Mouse (Mus musculus) heart, embryonic 11.5 days (tissue): ENCODE results near the gene Xrcc6. TPM values are rescaled to one million over a fixed set of nuclear protein-coding genes. Genes with fewer than 3 reads are reported as not detected.

Experiments
- ATAC-seq: fragments of 200-750 bp; cut with Nextera tagmentation; replicated peaks from 2 replicates; pipeline ENCODE4 v1.8.0; 2017; ENCODE audit warnings: moderate library complexity; ENCODE audit not compliant: insufficient number of reproducible peaks, low FRiP score, low TSS enrichment
- H3K27ac ChIP-seq: fragments of 300-500 bp; sonication (generic); 2 replicates; pipeline ENCODE4 v1.5.1; 2014; ENCODE audit warnings: mild to moderate bottlenecking, low read depth, low read length
- H3K27me3 ChIP-seq: fragments of 300-500 bp; sonication (generic); 2 replicates; pipeline ENCODE4 v1.6.1; 2014; ENCODE audit warnings: mild to moderate bottlenecking, low read length, mixed read lengths; ENCODE audit not compliant: control insufficient read depth, insufficient read depth
- H3K36me3 ChIP-seq: fragments of 300-500 bp; sonication (generic); 2 replicates; pipeline ENCODE4 v1.6.1; 2014; ENCODE audit warnings: mild to moderate bottlenecking, low read length, moderate library complexity, mixed read lengths; ENCODE audit not compliant: control insufficient read depth, insufficient read depth
- H3K4me1 ChIP-seq: fragments of 300-500 bp; sonication (generic); 2 replicates; pipeline ENCODE4 v1.6.1; 2014; ENCODE audit warnings: low read length; ENCODE audit not compliant: control insufficient read depth, insufficient read depth
- H3K4me2 ChIP-seq: fragments of 300-500 bp; sonication (generic); 2 replicates; pipeline ENCODE4 v1.6.1; 2014; ENCODE audit warnings: mild to moderate bottlenecking, moderate library complexity
- H3K4me3 ChIP-seq: fragments of 300-500 bp; sonication (generic); 2 replicates; pipeline ENCODE4 v1.5.1; 2014; ENCODE audit warnings: low read depth, low read length
- H3K9ac ChIP-seq: fragments of 300-500 bp; sonication (generic); 2 replicates; pipeline ENCODE4 v1.6.1; 2014; ENCODE audit warnings: mild to moderate bottlenecking, low read depth, low read length, moderate library complexity
- H3K9me3 ChIP-seq: fragments of 300-500 bp; sonication (generic); replicated peaks from 2 replicates; pipeline ENCODE4 v1.6.1; 2016; ENCODE audit warnings: low read length; ENCODE audit not compliant: control insufficient read depth
- WGBS: fragments of 180-500 bp; shearing (Covaris S2); extraction: QIAGEN DNeasy Blood & Tissue Kit; methylation state at CpG from one replicate; pipeline ENCODE4 v1.1.7; 2014; ENCODE audit not compliant: insufficient replicate concordance; 5-methylcytosine and 5-hydroxymethylcytosine counted together
- polyA plus RNA-seq: library from polyadenylated mRNA; unstranded; fragments of >200 nt; fragmentation: Nextera tagmentation; extraction: Ambion mirVana; gene quantifications from 2 replicates; pipeline ENCODE4 v1.2.1, GENCODE M21; 2014

Xrcc6 gene
- polyA plus RNA-seq, 1 experiment from 2014 or later: 81.0 TPM

- no peaks in the 10 kb centered on the region for H3K9me3 ChIP-seq
- 0 out of 2 replicates have a peak overlapping the region, but pooled peaks have one; percentile 22 for H3K9ac ChIP-seq
- 18% methylated on average over 7 of the region's 7 CpGs for WGBS
- no peaks in the 10 kb centered on the region for H3K27me3 ChIP-seq
- peaks cover 13% of the 10 kb centered on the region for H3K4me1 ChIP-seq
- no peak overlapping the region for H3K27ac ChIP-seq
- peak; percentile 81 for ATAC-seq
- H3K4me2 ChIP-seq: peak overlapping the region; percentile 27; the same call in 1 of the 2 replicates
- peaks cover 2% of the 10 kb centered on the region; the same call in 1 of the 2 replicates for H3K36me3 ChIP-seq
- H3K4me3 ChIP-seq: no peak overlapping the region
These were observed 2.9 kb downstream of the Xrcc6 start for GRCm38 (mm10) chr15:81990549-81990948.

- no peaks in the 10 kb centered on the region for H3K27me3 ChIP-seq
- H3K9ac ChIP-seq: no peak overlapping the region
- H3K9me3 ChIP-seq: no peaks in the 10 kb centered on the region
- peaks cover 2% of the 10 kb centered on the region; the same call in 1 of the 2 replicates for H3K36me3 ChIP-seq
- ATAC-seq: no peak
- 68% methylated on average over 6 of the region's 6 CpGs for WGBS
- peaks cover 13% of the 10 kb centered on the region for H3K4me1 ChIP-seq
- no peak overlapping the region for H3K4me2 ChIP-seq
- H3K4me3 ChIP-seq: no peak overlapping the region
- H3K27ac ChIP-seq: no peak overlapping the region
These were observed 6.4 kb downstream of the Xrcc6 start for GRCm38 (mm10) chr15:81993992-81994391.

GRCm38 (mm10) chr15:82004257-82004656 lies 16.6 kb downstream of the Xrcc6 start:
- Histone ChIP-seq H3K27me3 (no peaks in the 10 kb centered on the region), H3K4me2 (no peak overlapping the region), H3K9me3 (no peaks in the 10 kb centered on the region), H3K9ac (no peak overlapping the region), H3K4me1 (no peaks in the 10 kb centered on the region), H3K27ac (no peak overlapping the region), H3K4me3 (no peak overlapping the region), H3K36me3 (0 out of 2 replicates have a peak, but pooled peaks cover 2% of the 10 kb centered on the region)
- 85% methylated on average over 8 of the region's 8 CpGs for WGBS
- no peak for ATAC-seq

GRCm38 (mm10) chr15:82011947-82012346 lies 24.3 kb downstream of the Xrcc6 start:
- 82% methylated on average over 6 of the region's 6 CpGs for WGBS
- Histone ChIP-seq H3K4me1 (peaks cover 5% of the 10 kb centered on the region), H3K27me3 (no peaks in the 10 kb centered on the region), H3K9me3 (no peaks in the 10 kb centered on the region), H3K9ac (no peak overlapping the region), H3K4me3 (no peak overlapping the region), H3K36me3 (no peaks in the 10 kb centered on the region), H3K27ac (no peak overlapping the region), H3K4me2 (no peak overlapping the region)
- no peak for ATAC-seq

GRCm38 (mm10) chr15:82014745-82015391 lies 27.2 kb downstream of the Xrcc6 start:
- H3K27ac ChIP-seq: peak overlapping the region; percentile 78; the same call in 1 of the 2 replicates

GRCm38 (mm10) chr15:82015392-82016100 lies 27.9 kb downstream of the Xrcc6 start:
- ATAC-seq: peak; percentile 66

More at GRCm38 (mm10) chr15:82014745-82015391, 27.2 kb downstream of the Xrcc6 start:
- Histone ChIP-seq H3K36me3 (peaks cover 2% of the 10 kb centered on the region), H3K9ac (peak overlapping the region; percentile 88), H3K4me1 (peaks cover 8% of the 10 kb centered on the region), H3K9me3 (no peaks in the 10 kb centered on the region), H3K4me3 (peak overlapping the region; percentile 93), H3K4me2 (peak overlapping the region; percentile 95), H3K27me3 (no peaks in the 10 kb centered on the region)
- no peak for ATAC-seq
- WGBS: 23% methylated on average over 9 of the region's 9 CpGs

GRCm38 (mm10) chr15:82016101-82016808 lies 28.6 kb downstream of the Xrcc6 start:
- H3K4me1 ChIP-seq: peaks cover 8% of the 10 kb centered on the region
- H3K27ac ChIP-seq: peak overlapping the region; percentile 78
- H3K4me2 ChIP-seq: peak overlapping the region; percentile 95
- peak overlapping the region; percentile 88 for H3K9ac ChIP-seq
- no peaks in the 10 kb centered on the region for H3K27me3 ChIP-seq
- H3K9me3 ChIP-seq: no peaks in the 10 kb centered on the region
- peaks cover 4% of the 10 kb centered on the region for H3K36me3 ChIP-seq
- peak; percentile 95 for ATAC-seq
- H3K4me3 ChIP-seq: peak overlapping the region; percentile 93
- WGBS: under 1% methylated on average over 53 of the region's 53 CpGs

More at GRCm38 (mm10) chr15:82015392-82016100, 27.9 kb downstream of the Xrcc6 start:
- Histone ChIP-seq H3K9me3 (no peaks in the 10 kb centered on the region), H3K27ac (peak overlapping the region; percentile 78), H3K27me3 (no peaks in the 10 kb centered on the region), H3K36me3 (peaks cover 4% of the 10 kb centered on the region), H3K9ac (peak overlapping the region; percentile 88), H3K4me2 (peak overlapping the region; percentile 95), H3K4me1 (peaks cover 8% of the 10 kb centered on the region), H3K4me3 (peak overlapping the region; percentile 93)
- under 1% methylated on average over 39 of the region's 39 CpGs for WGBS

GRCm38 (mm10) chr15:82016830-82017229 lies 29.2 kb downstream of the Xrcc6 start:
- H3K9me3 ChIP-seq: no peaks in the 10 kb centered on the region
- H3K4me1 ChIP-seq: peaks cover 8% of the 10 kb centered on the region
- peak overlapping the region; percentile 95 for H3K4me2 ChIP-seq
- H3K36me3 ChIP-seq: peaks cover 4% of the 10 kb centered on the region
- no peak for ATAC-seq
- H3K27me3 ChIP-seq: no peaks in the 10 kb centered on the region
- H3K9ac ChIP-seq: peak overlapping the region; percentile 76
- WGBS: 21% methylated on average over 6 of the region's 6 CpGs
- peak overlapping the region; percentile 93 for H3K4me3 ChIP-seq
- H3K27ac ChIP-seq: peak overlapping the region; percentile 78
